Mouse (Mus musculus) intestine, postnatal 0 days (tissue): Measurements from ENCODE around the gene Napsa. TPM values are rescaled to one million over a fixed set of nuclear protein-coding genes. Genes with fewer than 3 reads are reported as not detected.

Experiments
- ATAC-seq: fragments of 200-750 bp; cut with Nextera tagmentation; 2 replicates; pipeline ENCODE4 v1.8.0; 2017; ENCODE audit warnings: mild to moderate bottlenecking, moderate TSS enrichment, moderate library complexity
- H3K27ac ChIP-seq: fragments of 300-500 bp; sonication (generic); 2 replicates; pipeline ENCODE4 v1.5.1; 2014; ENCODE audit warnings: mild to moderate bottlenecking, low read depth, low read length, moderate library complexity
- H3K27me3 ChIP-seq: fragments of 300-500 bp; sonication (generic); replicated peaks from 2 replicates; pipeline ENCODE4 v1.6.1; 2014; ENCODE audit warnings: low read length, mixed read lengths; ENCODE audit not compliant: control insufficient read depth, insufficient read depth
- H3K36me3 ChIP-seq: fragments of 300-500 bp; sonication (generic); 2 replicates; pipeline ENCODE4 v1.6.1; 2014; ENCODE audit warnings: mild to moderate bottlenecking, moderate library complexity; ENCODE audit not compliant: control insufficient read depth, insufficient read depth
- H3K4me1 ChIP-seq: fragments of 300-500 bp; sonication (generic); replicated peaks from 2 replicates; pipeline ENCODE4 v1.6.1; 2014; ENCODE audit warnings: antibody characterized with exemption, low read length, mixed read lengths; ENCODE audit not compliant: control insufficient read depth, insufficient read depth
- H3K4me2 ChIP-seq: fragments of 300-500 bp; sonication (generic); replicated peaks from 2 replicates; pipeline ENCODE4 v1.6.1; 2014; ENCODE audit warnings: low read depth, mild to moderate bottlenecking, moderate library complexity
- H3K4me3 ChIP-seq: fragments of 300-500 bp; sonication (generic); 2 replicates; pipeline ENCODE4 v1.5.1; 2014; ENCODE audit warnings: low read depth, low read length
- H3K9ac ChIP-seq: fragments of 300-500 bp; sonication (generic); 2 replicates; pipeline ENCODE4 v1.6.1; 2014; ENCODE audit warnings: mild to moderate bottlenecking, low read depth, low read length
- H3K9me3 ChIP-seq: fragments of 300-500 bp; sonication (generic); 2 replicates; pipeline ENCODE4 v1.6.1; 2016; ENCODE audit warnings: mixed run types; ENCODE audit not compliant: control insufficient read depth
- CTCF ChIP-seq: sonication (generic); IDR thresholded peaks from 2 replicates; pipeline ENCODE4 v1.5.1; 2016; ENCODE audit warnings: low read depth, mild to moderate bottlenecking, control low read depth, antibody characterized with exemption, moderate library complexity
- WGBS: fragments of 180-500 bp; shearing (Covaris S2); extraction: QIAGEN DNeasy Blood & Tissue Kit; methylation state at CpG from one replicate; pipeline ENCODE4 v1.1.7; 2014; 5-methylcytosine and 5-hydroxymethylcytosine counted together
- polyA plus RNA-seq: library from polyadenylated mRNA; unstranded; fragments of >200 nt; fragmentation: Nextera tagmentation; extraction: Ambion mirVana; gene quantifications from 2 replicates; pipeline ENCODE4 v1.2.1, GENCODE M21; 2015

Gene Napsa
- polyA plus RNA-seq, 1 experiment from 2014 or later: 0.99 TPM

- H3K4me2 ChIP-seq: peak overlapping the region; percentile 73
- peaks cover 78% of the 10 kb centered on the region for H3K27me3 ChIP-seq
- no peak overlapping the region for H3K27ac ChIP-seq
- H3K36me3 ChIP-seq: no peaks in the 10 kb centered on the region
- ATAC-seq: no peak
- H3K9ac ChIP-seq: no peak overlapping the region
- H3K9me3 ChIP-seq: no peaks in the 10 kb centered on the region
- peak overlapping the region; percentile 43 for H3K4me3 ChIP-seq
- WGBS: 0% methylated on average over 24 of the region's 33 CpGs
- TF ChIP-seq CTCF: peak; percentile 14; the same call in 1 of the 2 replicates
- H3K4me1 ChIP-seq: peaks cover 4% of the 10 kb centered on the region; the same call in 1 of the 2 replicates
Observed at GRCm38 (mm10) chr7:44589149-44589548, 17.0 kb downstream of the Napsa start.

GRCm38 (mm10) chr7:44589946-44590345 is 17.8 kb downstream of the Napsa start:
- no peak overlapping the region for H3K27ac ChIP-seq
- no peaks in the 10 kb centered on the region for H3K9me3 ChIP-seq
- no peak for ATAC-seq
- TF ChIP-seq CTCF: no peak
- H3K4me2 ChIP-seq: peak overlapping the region; percentile 96
- no peak overlapping the region for H3K9ac ChIP-seq
- no peaks in the 10 kb centered on the region for H3K36me3 ChIP-seq
- peaks cover 4% of the 10 kb centered on the region; the same call in 1 of the 2 replicates for H3K4me1 ChIP-seq
- H3K4me3 ChIP-seq: 0 out of 2 replicates have a peak overlapping the region, but pooled peaks have one; percentile 53
- 9% methylated on average over 13 of the region's 13 CpGs for WGBS
- peaks cover 77% of the 10 kb centered on the region for H3K27me3 ChIP-seq

GRCm38 (mm10) chr7:44590402-44591347 is 18.5 kb downstream of the Napsa start, which contains the start of gene Kcnc3:
Gene Kcnc3, plus strand, starts transcription at chr7:44590664.
- Histone ChIP-seq H3K4me2 (peak within 1 kb of the TSS; percentile 96), H3K4me1 (peaks cover 4% of the 10 kb centered on the region; the same call in 1 of the 2 replicates), H3K9me3 (no peaks in the 10 kb centered on the region), H3K27me3 (peaks cover 70% of the 10 kb centered on the region), H3K4me3 (peak within 1 kb of the TSS; percentile 53), H3K9ac (0 out of 2 replicates have a peak within 1 kb of the TSS, but pooled peaks have one; percentile 26), H3K36me3 (no peaks in the 10 kb centered on the region), H3K27ac (no peak within 1 kb of the TSS)
- under 1% methylated on average over 71 of the region's 80 CpGs for WGBS
- peak; percentile 92 for ATAC-seq
- no peak for TF ChIP-seq CTCF

GRCm38 (mm10) chr7:44591348-44592116 is 19.4 kb downstream of the Napsa start:
- H3K4me2 ChIP-seq: peak overlapping the region; percentile 96
- peaks cover 61% of the 10 kb centered on the region for H3K27me3 ChIP-seq
- peaks cover 4% of the 10 kb centered on the region; the same call in 1 of the 2 replicates for H3K4me1 ChIP-seq
- no peak for ATAC-seq
- no peak overlapping the region for H3K27ac ChIP-seq
- no peaks in the 10 kb centered on the region for H3K9me3 ChIP-seq
- no peak overlapping the region for H3K9ac ChIP-seq
- no peak for TF ChIP-seq CTCF
- peak overlapping the region; percentile 53 for H3K4me3 ChIP-seq
- H3K36me3 ChIP-seq: no peaks in the 10 kb centered on the region
- WGBS: 1% methylated on average over 49 of the region's 60 CpGs

- peaks cover 4% of the 10 kb centered on the region; the same call in 1 of the 2 replicates for H3K4me1 ChIP-seq
- H3K9me3 ChIP-seq: no peaks in the 10 kb centered on the region
- peaks cover 46% of the 10 kb centered on the region for H3K27me3 ChIP-seq
- 5% methylated on average over 15 of the region's 15 CpGs for WGBS
- H3K4me2 ChIP-seq: no peak overlapping the region
- no peaks in the 10 kb centered on the region for H3K36me3 ChIP-seq
- H3K27ac ChIP-seq: no peak overlapping the region
- TF ChIP-seq CTCF: no peak
- no peak overlapping the region for H3K4me3 ChIP-seq
- no peak for ATAC-seq
- H3K9ac ChIP-seq: no peak overlapping the region
Observed at GRCm38 (mm10) chr7:44593051-44593450, 20.9 kb downstream of the Napsa start.
